Mouse (Mus musculus) splenic B cell, adult 2 months (primary cell): ENCODE data around the gene Vmn1r193.
"Not testable (repeated sequence)": the region's sequence is repeated elsewhere in the genome, so short reads cannot be mapped to it uniquely, and the experiment has no call there.

Experiments
- DNase-seq: peaks from one replicate; pipeline ENCODE4 v3.0.0-alpha.2; 2011; ENCODE audit warnings: low read depth, low spot score
- H3K27me3 ChIP-seq: 2 replicates; pipeline ENCODE4 v1.6.1; 2012; ENCODE audit warnings: mild to moderate bottlenecking, low read length, moderate library complexity, mixed read lengths; ENCODE audit not compliant: control insufficient read depth, poor library complexity, insufficient read depth, severe bottlenecking
- H3K36me3 ChIP-seq: 2 replicates; pipeline ENCODE4 v1.6.1; 2012; ENCODE audit warnings: mild to moderate bottlenecking, low read length, moderate library complexity, mixed read lengths; ENCODE audit not compliant: control insufficient read depth, poor library complexity, insufficient read depth, severe bottlenecking

Vmn1r193 gene

DNA sequence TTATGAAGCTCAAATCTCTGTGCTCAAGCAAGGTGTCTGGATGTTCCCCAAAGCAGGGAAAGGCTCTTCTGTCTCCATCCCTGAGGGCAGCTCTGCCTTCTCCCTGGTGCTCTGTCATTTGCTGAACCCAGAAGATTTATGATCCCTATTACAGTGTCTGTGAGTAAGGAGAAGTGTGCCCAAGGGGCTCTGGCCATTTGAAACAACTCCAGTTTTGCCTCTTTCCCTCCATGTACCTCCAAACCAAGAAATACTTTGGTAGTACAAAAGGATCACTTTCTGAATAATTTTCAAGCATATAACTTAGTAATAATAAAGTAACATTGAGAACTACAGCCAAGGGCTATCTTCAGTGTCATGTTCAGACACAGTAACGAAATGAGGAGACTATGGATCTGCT, at the start of gene Vmn1r193:
Vmn1r193 (minus strand) TSS at position 101 of the 400 bp plus-strand sequence.
- H3K27me3 ChIP-seq, H3K36me3 ChIP-seq, DNase-seq: not testable (repeated sequence)

DNA sequence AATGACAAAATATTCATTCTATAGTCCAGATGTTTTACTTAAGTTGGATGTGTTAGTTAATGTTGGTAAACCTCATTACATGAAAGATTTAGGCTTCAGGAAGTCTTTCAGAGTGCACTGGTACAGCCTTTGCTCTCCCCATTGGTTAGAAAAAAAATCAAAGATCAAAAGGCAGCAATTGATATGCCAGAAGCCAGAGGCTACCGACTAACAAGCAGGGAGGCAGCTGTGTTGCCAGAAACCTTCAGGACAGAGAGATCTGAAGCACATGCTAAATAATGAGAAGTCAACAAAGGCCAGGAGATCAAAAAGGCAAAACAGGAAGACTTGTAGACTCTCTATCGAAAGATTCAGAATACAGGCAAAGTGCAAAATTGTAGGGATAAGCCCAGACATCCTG, 48.8 kb upstream of the Vmn1r193 start:
- H3K36me3 ChIP-seq: no peaks in the 10 kb centered on the region
- no peaks in the 10 kb centered on the region for H3K27me3 ChIP-seq
- DNase-seq: no peak

DNA sequence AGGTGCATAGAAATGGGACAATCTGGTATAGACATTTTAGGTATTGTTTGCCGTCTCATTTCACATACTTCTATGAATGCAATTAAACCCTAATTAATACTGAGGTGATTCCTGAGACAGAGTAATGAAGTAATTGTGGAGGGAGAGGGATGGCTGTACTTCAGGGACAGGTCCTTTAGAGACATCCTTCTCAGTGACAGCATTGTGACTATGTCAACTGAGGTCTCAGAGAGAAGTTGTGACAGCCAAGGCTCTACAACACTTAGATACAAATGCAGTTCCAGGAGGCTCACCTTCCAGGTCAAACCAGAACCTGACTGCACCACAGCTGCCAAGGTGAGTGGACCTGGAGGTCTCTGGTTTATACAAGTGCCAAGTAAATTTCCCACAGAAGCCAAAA, 47.3 kb upstream of the Vmn1r193 start, which contains the start of gene Vmn1r195:
Vmn1r195 (plus strand) TSS at position 301 of the 400 bp plus-strand sequence.
- DNase-seq, H3K27me3 ChIP-seq, H3K36me3 ChIP-seq: not testable (repeated sequence)

DNA sequence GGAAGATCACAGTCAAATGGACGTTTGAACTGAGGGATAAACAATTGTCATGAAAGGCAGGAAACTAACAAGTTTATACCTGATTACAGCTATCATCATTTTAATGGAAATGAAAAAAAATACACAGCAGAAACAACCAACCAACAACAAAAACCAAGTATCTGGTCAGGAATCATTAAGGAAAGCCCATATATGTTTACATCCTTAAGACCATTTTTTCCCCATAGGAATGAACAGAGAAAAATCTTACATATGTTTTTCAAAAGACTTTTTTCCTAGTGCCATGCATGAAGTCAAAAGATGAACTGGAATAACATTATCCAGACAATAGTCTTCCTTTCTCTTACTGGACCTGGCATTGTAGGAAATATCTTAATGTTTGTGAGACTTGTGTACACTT, 21.0 kb upstream of the Vmn1r193 start, which contains the start of gene Vmn1r194:
Vmn1r194 (plus strand) TSS at position 301 of the 400 bp plus-strand sequence.
- H3K27me3 ChIP-seq: no peaks in the 10 kb centered on the region
- H3K36me3 ChIP-seq: no peaks in the 10 kb centered on the region
- DNase-seq: no peak

DNA sequence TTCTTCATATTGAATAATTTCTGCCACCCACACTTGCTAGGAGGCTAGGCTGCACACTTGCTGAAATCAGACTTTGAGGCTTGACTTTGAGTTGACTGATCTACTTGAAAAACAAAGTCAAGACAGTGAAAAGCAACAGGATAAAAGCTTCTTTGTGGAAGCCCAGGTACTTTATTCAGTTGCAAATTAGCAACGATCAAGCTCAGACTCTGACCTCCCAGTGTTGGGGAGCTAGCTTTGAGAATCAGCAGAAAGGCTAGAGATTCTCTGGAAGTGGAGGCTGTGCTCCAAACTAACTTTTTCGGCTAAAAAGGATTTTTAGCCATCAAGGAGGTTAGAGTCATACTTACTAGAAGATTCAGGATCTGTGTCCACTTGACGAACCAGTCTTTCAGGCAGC, 30.2 kb downstream of the Vmn1r193 start:
- not testable (repeated sequence) for DNase-seq, H3K36me3 ChIP-seq, H3K27me3 ChIP-seq

DNA sequence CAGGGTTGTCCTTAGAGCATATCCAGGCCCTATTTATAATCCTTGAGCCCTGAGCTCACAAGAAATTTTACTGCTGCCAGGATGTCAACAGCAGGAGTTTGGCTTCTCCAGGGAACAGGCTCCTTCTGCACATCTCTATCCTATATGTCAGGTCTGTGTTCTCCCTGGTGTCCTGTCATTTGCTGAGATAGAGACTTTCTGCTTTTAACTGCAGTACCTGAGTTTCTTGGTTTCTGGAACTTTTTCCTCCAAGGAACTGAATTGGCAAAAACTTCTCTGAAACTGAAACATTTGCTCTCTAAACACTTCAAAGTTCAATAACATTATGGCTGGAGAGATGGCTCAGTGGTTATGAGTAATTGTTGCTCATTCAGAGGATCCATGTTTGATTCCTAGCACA, 31.9 kb downstream of the Vmn1r193 start, which contains the start of gene Vmn1r192:
Vmn1r192 (minus strand) TSS at position 101 of the 400 bp plus-strand sequence.
- DNase-seq: no peak
- Histone ChIP-seq H3K27me3 (no peaks in the 10 kb centered on the region), H3K36me3 (no peaks in the 10 kb centered on the region)

DNA sequence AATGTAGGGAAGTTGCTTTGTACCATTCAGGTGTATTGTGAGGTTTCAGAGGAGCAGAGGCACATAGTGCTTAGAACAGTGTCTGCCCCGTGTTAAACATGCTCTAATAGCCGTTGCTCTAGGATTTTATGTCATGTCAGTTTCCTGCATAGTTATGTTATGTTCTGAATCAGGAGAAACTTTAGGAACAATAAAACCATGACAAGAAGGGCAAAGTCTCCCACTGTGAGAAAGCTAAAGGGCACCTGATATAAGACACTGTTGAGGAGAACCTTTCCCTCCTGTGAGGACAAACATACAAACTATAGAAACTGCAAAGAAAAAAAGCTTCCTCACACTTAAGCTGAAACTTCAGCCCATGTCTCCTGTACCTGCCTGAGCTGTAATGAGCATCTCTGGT, 32.6 kb downstream of the Vmn1r193 start:
- no peak for DNase-seq
- H3K27me3 ChIP-seq: no peaks in the 10 kb centered on the region
- no peaks in the 10 kb centered on the region for H3K36me3 ChIP-seq

DNA sequence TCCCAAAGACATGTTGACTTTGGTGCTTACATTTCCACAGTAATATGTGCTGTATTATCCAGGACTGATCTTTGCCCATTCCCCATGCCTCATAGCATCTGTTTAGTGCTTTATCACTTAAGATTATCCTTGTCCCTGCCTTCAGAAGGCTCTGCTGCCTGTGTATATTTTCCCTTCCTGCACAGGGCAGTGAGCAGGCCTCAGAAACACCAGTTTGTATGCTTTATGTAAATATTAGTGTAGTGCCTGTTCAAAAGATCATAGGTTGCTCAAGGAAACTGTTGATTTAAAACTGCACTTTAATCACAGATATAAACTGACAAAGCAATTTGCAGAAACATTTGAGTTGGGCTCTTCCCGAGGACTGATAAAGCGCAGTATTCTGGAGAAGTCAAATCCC, 33.6 kb downstream of the Vmn1r193 start:
- Histone ChIP-seq H3K36me3 (no peaks in the 10 kb centered on the region), H3K27me3 (no peaks in the 10 kb centered on the region)
- DNase-seq: no peak

DNA sequence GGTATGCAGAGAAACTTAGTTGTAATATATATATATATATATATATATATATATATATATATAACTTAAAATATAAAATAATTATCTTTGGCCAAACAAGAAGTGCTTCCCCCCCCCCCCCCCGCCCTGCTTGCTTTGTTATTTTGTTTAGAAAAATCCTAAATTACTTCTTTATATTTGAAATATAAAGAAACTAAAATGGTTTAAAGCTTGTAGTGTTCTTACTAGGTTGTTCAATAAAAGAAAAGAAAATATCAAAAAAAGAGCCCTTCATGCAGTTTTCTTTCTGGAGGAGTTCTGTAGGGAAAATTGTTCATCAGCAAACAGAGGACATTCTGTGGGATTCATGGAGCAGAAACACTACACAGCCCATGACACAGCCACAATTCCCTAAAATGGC, 39.1 kb downstream of the Vmn1r193 start, which contains the start of gene Vmn1r191:
Vmn1r191 (minus strand) TSS at position 101 of the 400 bp plus-strand sequence.
- H3K27me3 ChIP-seq: no peaks in the 10 kb centered on the region
- no peaks in the 10 kb centered on the region for H3K36me3 ChIP-seq
- no peak for DNase-seq

DNA sequence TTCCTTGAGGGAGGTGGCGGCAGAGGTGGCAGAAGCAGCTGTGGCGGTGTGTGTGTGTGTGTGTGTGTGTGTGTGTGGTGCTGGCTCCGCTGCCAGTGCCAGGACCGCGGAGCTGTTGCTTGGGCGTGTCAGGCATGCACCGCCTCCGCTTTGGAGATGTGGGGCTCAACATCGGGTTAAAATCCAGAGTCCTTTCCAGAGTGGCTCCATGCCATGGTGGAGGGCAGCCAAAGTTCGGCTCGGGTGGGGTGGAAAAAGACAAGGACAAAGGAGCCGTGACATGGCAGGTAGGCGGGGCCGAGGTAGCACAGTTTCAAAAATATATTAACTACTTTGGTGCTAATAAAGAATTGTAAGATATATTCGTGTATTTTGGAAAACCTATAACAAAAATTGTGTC, 54.5 kb downstream of the Vmn1r193 start:
- H3K36me3 ChIP-seq: no peaks in the 10 kb centered on the region
- no peaks in the 10 kb centered on the region for H3K27me3 ChIP-seq
- DNase-seq: no peak
